Mouse (Mus musculus): ENCODE measurements around the gene Tbc1d10b. TPM values are rescaled to one million over a fixed set of nuclear protein-coding genes. Genes with fewer than 3 reads are reported as not detected.
A peak's percentile ranks its signal among the peaks of the same experiment; 100 is the strongest.

Tbc1d10b gene
- polyA plus RNA-seq, 1 experiment from 2014 or later: 18.7 TPM

DNA sequence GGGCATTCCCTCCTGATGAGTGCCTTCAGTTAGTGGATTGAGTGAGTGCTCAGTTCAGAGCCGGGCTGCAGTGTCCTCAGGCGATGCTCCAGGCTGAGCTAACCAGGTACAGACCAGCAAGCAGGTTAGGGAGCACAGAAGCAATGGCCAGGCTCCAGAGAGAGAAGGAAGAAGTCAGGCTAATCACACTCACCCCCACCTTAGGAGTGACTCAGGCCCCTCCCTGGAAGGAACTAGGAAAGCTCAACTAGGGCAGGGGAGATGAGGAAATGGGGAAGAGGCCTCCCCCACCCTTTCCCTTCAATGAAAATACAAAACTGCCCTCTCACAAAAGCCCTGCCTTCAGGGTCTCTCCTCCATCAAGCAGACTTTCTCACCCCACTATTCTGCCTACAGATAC, 1.7 kb downstream of the Tbc1d10b start:
- 52% methylated on average over 2 of the region's 2 CpGs for WGBS
- Histone ChIP-seq H3K9ac (replicated peaks; ENCODE audit: low read depth, low read length) (peak overlapping the region; percentile 89), H3K27me3 (ENCODE audit: control insufficient read depth, insufficient read depth, low read length) (no peaks in the 10 kb centered on the region), H3K36me3 (ENCODE audit: control insufficient read depth, insufficient read depth, low read length) (peaks cover 27% of the 10 kb centered on the region), H3K27ac (ENCODE audit: low read length) (no peak overlapping the region), H3K4me3 (ENCODE audit: low read depth, low read length) (peak overlapping the region; percentile 76), H3K4me1 (ENCODE audit: control insufficient read depth, insufficient read depth, low read length) (peaks cover 12% of the 10 kb centered on the region), H3K9me3 (ENCODE audit: control insufficient read depth, low read depth, low read length) (no peaks in the 10 kb centered on the region), H3K4me2 (replicated peaks; ENCODE audit: low read depth, low read length) (peak overlapping the region; percentile 96)
- ATAC-seq (ENCODE audit: insufficient number of reproducible peaks, insufficient read depth, low FRiP score, low read depth): no peak

DNA sequence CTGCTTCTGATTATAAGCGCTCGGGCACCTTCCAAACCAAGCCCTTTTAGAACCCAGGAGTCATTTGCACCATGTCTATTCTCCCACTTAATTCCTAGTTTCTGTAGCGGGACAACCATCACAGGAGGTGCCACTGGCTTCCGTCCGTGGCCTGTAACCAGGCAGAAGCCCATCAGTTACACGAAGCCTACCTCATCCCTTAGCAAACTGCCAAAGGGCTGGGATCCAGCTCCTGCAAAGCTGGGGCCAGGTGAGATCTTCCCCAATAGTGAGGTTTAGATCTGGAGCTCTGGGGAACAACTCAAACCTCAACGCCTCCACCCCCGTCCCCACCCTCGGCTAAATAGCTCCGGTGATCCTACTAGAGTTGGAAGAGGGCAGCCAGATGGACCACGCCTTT, 11.8 kb downstream of the Tbc1d10b start:
- Histone ChIP-seq H3K4me1 (ENCODE audit: control insufficient read depth, insufficient read depth, low read length) (peaks cover 18% of the 10 kb centered on the region), H3K9ac (replicated peaks; ENCODE audit: low read depth, low read length) (peak overlapping the region; percentile 49), H3K27ac (ENCODE audit: low read length) (peak overlapping the region; percentile 86), H3K36me3 (ENCODE audit: control insufficient read depth, insufficient read depth, low read length) (peaks cover 72% of the 10 kb centered on the region), H3K4me3 (ENCODE audit: low read depth, low read length) (peak overlapping the region; percentile 58), H3K9me3 (ENCODE audit: control insufficient read depth, low read depth, low read length) (no peaks in the 10 kb centered on the region), H3K4me2 (replicated peaks; ENCODE audit: low read depth, low read length) (peak overlapping the region; percentile 51), H3K27me3 (ENCODE audit: control insufficient read depth, insufficient read depth, low read length) (no peaks in the 10 kb centered on the region)
- WGBS: 51% methylated on average over 11 of the region's 11 CpGs
- ATAC-seq (ENCODE audit: insufficient number of reproducible peaks, insufficient read depth, low FRiP score, low read depth): no peak

DNA sequence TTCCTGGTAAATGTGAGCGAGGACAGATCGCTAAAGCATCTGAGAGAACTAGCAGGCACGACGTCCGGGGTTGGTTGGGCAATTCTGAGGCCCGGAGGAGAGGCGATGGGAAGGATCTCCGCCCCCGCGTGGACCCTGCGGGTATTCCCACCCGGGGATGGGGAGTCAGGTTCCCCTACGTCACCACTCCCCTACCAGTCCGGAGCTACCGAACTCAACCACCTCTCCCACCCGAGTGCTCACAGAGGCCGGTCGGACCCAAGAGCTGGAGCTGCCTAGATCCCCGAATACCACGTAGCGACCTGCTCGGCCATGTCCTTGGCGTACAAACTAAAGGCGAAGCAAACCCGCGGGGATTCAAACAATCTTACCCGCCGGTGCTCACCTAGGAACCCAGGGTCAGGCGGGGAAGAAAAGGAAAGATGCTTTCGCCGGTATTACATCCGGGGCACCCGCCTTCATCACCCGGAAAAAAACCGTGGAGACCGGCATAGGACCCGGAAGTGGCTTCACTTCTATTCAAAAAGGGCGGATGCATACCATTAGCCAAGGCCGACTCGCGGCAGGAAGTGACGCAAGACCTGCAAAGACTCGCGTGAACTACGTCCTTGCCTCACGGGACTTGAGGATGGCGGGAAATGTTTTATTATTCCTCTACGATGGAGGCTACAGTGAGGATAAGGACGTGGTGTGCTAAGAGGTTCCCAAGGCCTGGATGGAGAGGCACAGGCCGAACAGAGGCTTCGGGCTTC, 12.5 kb downstream of the Tbc1d10b start, which contains the start of gene Cd2bp2:
Gene Cd2bp2, minus strand, starts transcription at position 507 of the 752 bp plus-strand sequence.
- H3K4me1 ChIP-seq (ENCODE audit: control insufficient read depth, insufficient read depth, low read length): peaks cover 18% of the 10 kb centered on the region
- peak within 1 kb of the TSS; percentile 87 for H3K27ac ChIP-seq (ENCODE audit: low read length)
- ATAC-seq (ENCODE audit: insufficient number of reproducible peaks, insufficient read depth, low FRiP score, low read depth): peak; percentile 96
- under 1% methylated on average over 51 of the region's 51 CpGs for WGBS
- peak within 1 kb of the TSS; percentile 58 for H3K4me3 ChIP-seq (ENCODE audit: low read depth, low read length)
- no peaks in the 10 kb centered on the region for H3K9me3 ChIP-seq (ENCODE audit: control insufficient read depth, low read depth, low read length)
- no peaks in the 10 kb centered on the region for H3K27me3 ChIP-seq (ENCODE audit: control insufficient read depth, insufficient read depth, low read length)
- peak within 1 kb of the TSS; percentile 51 for H3K4me2 ChIP-seq (replicated peaks; ENCODE audit: low read depth, low read length)
- H3K9ac ChIP-seq (replicated peaks; ENCODE audit: low read depth, low read length): peak within 1 kb of the TSS; percentile 54
- peaks cover 67% of the 10 kb centered on the region for H3K36me3 ChIP-seq (ENCODE audit: control insufficient read depth, insufficient read depth, low read length)

DNA sequence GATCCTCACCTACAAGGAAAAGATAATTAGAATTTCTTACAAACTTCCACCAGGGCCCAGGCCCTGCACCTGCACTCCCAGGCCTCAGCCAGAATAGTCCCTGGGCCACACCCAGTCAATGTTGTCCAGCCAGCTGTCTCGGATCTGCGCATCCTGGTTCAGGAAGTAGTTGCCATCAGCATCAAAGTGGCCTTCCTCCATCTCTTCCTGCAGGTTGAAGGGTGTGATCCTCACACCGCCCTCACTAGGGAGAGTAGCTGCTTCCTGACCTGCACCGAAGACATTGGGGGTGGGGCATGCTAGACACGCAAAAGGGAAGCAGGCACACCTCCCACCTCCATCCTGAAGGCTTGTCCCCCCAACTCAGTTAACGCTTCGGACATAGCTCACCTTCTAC, 13.6 kb downstream of the Tbc1d10b start:
- no peaks in the 10 kb centered on the region for H3K27me3 ChIP-seq (ENCODE audit: control insufficient read depth, insufficient read depth, low read length)
- peak overlapping the region; percentile 45 for H3K4me2 ChIP-seq (replicated peaks; ENCODE audit: low read depth, low read length)
- no peaks in the 10 kb centered on the region for H3K9me3 ChIP-seq (ENCODE audit: control insufficient read depth, low read depth, low read length)
- peaks cover 18% of the 10 kb centered on the region for H3K4me1 ChIP-seq (ENCODE audit: control insufficient read depth, insufficient read depth, low read length)
- peak overlapping the region; percentile 54; the same call in 1 of the 2 replicates for H3K9ac ChIP-seq (replicated peaks; ENCODE audit: low read depth, low read length)
- ATAC-seq (ENCODE audit: insufficient number of reproducible peaks, insufficient read depth, low FRiP score, low read depth): no peak
- peak overlapping the region; percentile 58; the same call in 1 of the 2 replicates for H3K4me3 ChIP-seq (ENCODE audit: low read depth, low read length)
- H3K36me3 ChIP-seq (ENCODE audit: control insufficient read depth, insufficient read depth, low read length): peaks cover 57% of the 10 kb centered on the region
- no peak overlapping the region; the same call in 1 of the 2 replicates for H3K27ac ChIP-seq (ENCODE audit: low read length)
- WGBS: 64% methylated on average over 7 of the region's 7 CpGs

DNA sequence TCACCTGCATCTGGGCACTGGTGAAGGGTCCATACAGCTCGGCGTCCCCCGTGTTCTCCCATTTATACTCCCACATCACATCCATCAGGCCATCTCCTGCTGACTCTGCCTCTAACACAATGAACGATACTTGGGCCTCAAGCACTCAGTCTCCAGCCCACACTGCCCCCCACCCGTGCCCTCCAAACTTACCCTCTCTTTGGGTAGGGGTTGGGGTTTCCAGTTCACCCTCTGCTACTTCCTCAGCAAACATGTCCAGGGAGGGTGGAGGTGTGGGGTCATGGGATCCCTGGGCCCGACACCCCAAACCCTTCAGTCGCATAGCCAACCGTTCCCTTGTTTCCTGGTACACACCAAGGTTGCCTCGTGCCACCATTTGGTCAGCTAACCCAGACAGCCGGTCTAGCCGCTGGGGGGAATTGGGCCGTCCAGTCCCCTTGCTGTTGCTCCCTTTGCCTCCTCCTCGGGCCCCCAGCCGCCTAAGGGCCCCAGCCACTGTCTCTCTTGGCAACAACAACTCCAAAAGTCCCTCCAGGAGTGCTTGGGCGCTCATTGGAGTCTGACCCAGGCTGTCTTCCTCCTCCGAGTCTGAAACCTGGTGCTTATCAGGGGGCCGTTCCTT, 14.1 kb downstream of the Tbc1d10b start:
- Histone ChIP-seq H3K4me1 (ENCODE audit: control insufficient read depth, insufficient read depth, low read length) (peaks cover 18% of the 10 kb centered on the region), H3K27me3 (ENCODE audit: control insufficient read depth, insufficient read depth, low read length) (no peaks in the 10 kb centered on the region), H3K4me3 (ENCODE audit: low read depth, low read length) (no peak overlapping the region), H3K9ac (replicated peaks; ENCODE audit: low read depth, low read length) (no peak overlapping the region), H3K27ac (ENCODE audit: low read length) (no peak overlapping the region), H3K36me3 (ENCODE audit: control insufficient read depth, insufficient read depth, low read length) (peaks cover 52% of the 10 kb centered on the region), H3K9me3 (ENCODE audit: control insufficient read depth, low read depth, low read length) (no peaks in the 10 kb centered on the region), H3K4me2 (replicated peaks; ENCODE audit: low read depth, low read length) (peak overlapping the region; percentile 45)
- WGBS: 86% methylated on average over 17 of the region's 17 CpGs
- no peak for ATAC-seq (ENCODE audit: insufficient number of reproducible peaks, insufficient read depth, low FRiP score, low read depth)

DNA sequence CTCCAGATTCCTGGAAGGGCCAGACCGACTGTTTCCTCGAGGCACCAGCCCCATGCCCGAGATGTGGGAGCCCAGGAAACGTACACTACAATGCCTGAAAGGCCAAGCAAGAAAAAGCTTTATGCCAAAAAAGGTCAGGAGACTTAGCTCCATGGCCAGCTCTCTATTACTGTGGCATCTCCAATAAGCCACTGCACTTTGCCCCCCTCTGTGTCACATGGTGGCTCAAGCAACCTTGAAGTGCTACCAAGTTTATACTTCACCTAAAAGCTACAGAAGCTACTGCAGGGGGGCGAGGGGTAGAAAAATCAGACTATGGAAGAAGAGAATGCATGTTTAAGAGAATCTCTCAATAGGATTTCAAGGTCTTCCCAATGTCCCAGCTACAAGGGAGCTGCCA, 15.3 kb downstream of the Tbc1d10b start:
- ATAC-seq (ENCODE audit: insufficient number of reproducible peaks, insufficient read depth, low FRiP score, low read depth): no peak
- WGBS: 95% methylated on average over 5 of the region's 5 CpGs
- H3K36me3 ChIP-seq (ENCODE audit: control insufficient read depth, insufficient read depth, low read length): peaks cover 40% of the 10 kb centered on the region

DNA sequence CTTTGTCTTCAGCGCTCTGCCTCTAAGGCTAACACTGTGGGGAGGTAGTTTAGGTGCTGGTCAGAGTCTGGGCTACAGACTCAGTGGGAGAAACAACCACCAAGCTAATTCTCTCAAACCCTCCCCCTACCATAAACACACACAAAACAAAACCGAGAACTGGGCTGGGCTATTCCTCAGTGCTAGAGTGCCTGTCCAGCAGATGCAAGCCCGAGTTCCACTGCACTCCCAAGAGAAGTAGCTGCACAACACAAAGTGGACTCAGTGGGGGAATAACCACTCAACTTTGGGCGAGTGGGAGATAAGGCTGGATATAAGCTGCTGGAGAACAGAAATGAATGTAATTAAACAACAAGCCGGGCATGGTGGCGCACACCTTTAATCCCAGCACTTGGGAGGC, 17.6 kb downstream of the Tbc1d10b start:
- Histone ChIP-seq H3K36me3 (ENCODE audit: control insufficient read depth, insufficient read depth, low read length) (peaks cover 31% of the 10 kb centered on the region), H3K4me3 (ENCODE audit: low read depth, low read length) (no peak overlapping the region), H3K9ac (replicated peaks; ENCODE audit: low read depth, low read length) (no peak overlapping the region), H3K27ac (ENCODE audit: low read length) (no peak overlapping the region), H3K9me3 (ENCODE audit: control insufficient read depth, low read depth, low read length) (no peaks in the 10 kb centered on the region), H3K27me3 (ENCODE audit: control insufficient read depth, insufficient read depth, low read length) (no peaks in the 10 kb centered on the region), H3K4me2 (replicated peaks; ENCODE audit: low read depth, low read length) (no peak overlapping the region), H3K4me1 (ENCODE audit: control insufficient read depth, insufficient read depth, low read length) (peaks cover 11% of the 10 kb centered on the region)
- no peak for ATAC-seq (ENCODE audit: insufficient number of reproducible peaks, insufficient read depth, low FRiP score, low read depth)
- 82% methylated on average over 6 of the region's 6 CpGs for WGBS

More for the DNA sequence above, 15.3 kb downstream of the Tbc1d10b start:
- Histone ChIP-seq H3K4me2 (replicated peaks; ENCODE audit: low read depth, low read length) (no peak overlapping the region), H3K9ac (replicated peaks; ENCODE audit: low read depth, low read length) (no peak overlapping the region), H3K27me3 (ENCODE audit: control insufficient read depth, insufficient read depth, low read length) (no peaks in the 10 kb centered on the region), H3K27ac (ENCODE audit: low read length) (no peak overlapping the region), H3K4me1 (ENCODE audit: control insufficient read depth, insufficient read depth, low read length) (peaks cover 18% of the 10 kb centered on the region), H3K4me3 (ENCODE audit: low read depth, low read length) (no peak overlapping the region), H3K9me3 (ENCODE audit: control insufficient read depth, low read depth, low read length) (no peaks in the 10 kb centered on the region)

DNA sequence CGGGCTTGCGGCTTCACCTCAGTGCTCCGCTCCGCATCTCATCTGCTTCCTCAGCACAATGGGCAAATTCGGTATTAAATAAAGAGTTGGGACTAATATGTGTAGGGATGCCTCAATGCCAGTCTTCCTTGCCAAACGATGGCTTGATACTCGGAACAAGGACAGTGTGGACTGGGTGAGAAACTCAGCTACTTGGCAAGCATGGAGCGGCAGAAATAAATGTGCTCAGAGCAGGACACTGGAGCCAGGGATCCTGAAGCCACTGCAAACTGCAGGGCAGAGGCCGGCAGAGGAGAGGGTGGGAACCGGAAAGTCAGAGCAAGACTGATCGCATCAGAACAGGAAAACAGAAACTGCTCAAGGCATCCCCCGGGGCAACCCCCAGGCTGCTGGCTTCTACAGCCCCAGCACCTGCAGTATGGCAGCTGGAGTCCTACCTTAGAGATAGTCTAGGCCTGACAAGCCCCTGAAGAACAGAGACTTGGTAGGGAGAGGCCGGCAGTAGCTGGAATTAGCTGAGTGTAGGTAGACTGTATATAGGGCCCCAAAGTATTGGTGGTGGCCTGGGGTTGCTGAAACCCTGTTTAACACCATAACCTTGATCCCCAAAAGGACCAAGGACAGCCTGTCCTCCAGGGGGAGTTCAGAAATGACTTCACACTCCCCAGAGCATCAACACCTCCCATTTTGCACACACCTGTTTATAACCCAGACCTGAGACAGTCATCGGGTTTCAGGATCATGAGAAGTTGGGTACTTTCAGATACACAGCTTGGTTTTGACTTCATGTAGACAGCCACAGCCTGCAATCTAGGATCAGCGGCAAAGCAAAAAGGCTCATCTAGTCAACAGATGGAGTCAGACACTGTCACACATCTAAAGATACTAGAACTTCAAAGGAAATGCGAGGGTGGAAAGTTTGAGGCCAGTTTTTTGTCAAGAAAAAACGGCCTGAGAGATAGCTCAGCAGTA, 19.7 kb downstream of the Tbc1d10b start:
- no peaks in the 10 kb centered on the region for H3K4me1 ChIP-seq (ENCODE audit: control insufficient read depth, insufficient read depth, low read length)
- H3K4me3 ChIP-seq (ENCODE audit: low read depth, low read length): no peak overlapping the region
- WGBS: 76% methylated on average over 17 of the region's 17 CpGs
- peaks cover 21% of the 10 kb centered on the region for H3K36me3 ChIP-seq (ENCODE audit: control insufficient read depth, insufficient read depth, low read length)
- no peak overlapping the region for H3K4me2 ChIP-seq (replicated peaks; ENCODE audit: low read depth, low read length)
- no peaks in the 10 kb centered on the region for H3K27me3 ChIP-seq (ENCODE audit: control insufficient read depth, insufficient read depth, low read length)
- no peaks in the 10 kb centered on the region for H3K9me3 ChIP-seq (ENCODE audit: control insufficient read depth, low read depth, low read length)
- H3K27ac ChIP-seq (ENCODE audit: low read length): no peak overlapping the region
- no peak for ATAC-seq (ENCODE audit: insufficient number of reproducible peaks, insufficient read depth, low FRiP score, low read depth)
- H3K9ac ChIP-seq (replicated peaks; ENCODE audit: low read depth, low read length): no peak overlapping the region

All from stomach, embryonic 14.5 days (tissue).